Mouse (Mus musculus) G1E (cell line): Measurements from ENCODE around the gene Gm5565.
"Not testable (repeated sequence)": the region's sequence is repeated elsewhere in the genome, so short reads cannot be mapped to it uniquely, and the experiment has no call there.

Experiments
- CTCF ChIP-seq: IDR thresholded peaks from 2 replicates; pipeline ENCODE4 v1.5.1; 2012; ENCODE audit warnings: low read depth, low read length, inconsistent platforms, mixed read lengths
- GATA1 ChIP-seq: IDR thresholded peaks from 2 replicates; pipeline ENCODE4 v1.6.1; 2012; ENCODE audit warnings: borderline replicate concordance, low read length, inconsistent platforms, mixed read lengths
- TAL1 ChIP-seq: conservative IDR thresholded peaks from 2 replicates; pipeline ENCODE4 v1.6.1; 2012; ENCODE audit warnings: low read depth, low read length, inconsistent platforms, mixed read lengths

DNA sequence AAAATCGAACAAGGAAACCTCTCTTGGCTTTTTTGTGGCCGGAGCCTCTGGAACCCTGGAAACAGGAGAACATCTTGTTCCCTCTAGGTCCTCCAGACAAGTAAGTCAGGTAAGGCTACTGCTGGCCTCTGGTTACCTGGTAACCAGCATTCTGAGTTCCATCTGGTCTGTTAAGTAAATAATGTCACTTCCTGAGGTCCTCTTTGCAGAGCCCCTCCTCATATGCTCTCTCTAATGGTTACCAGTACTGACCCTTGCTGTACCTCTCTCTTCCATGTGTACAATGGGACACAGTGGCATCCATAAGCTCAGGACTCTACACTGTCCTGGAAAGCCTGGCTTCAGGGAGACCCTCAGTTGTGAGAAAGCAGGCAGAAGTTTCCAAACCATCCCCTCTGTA lies 10.3 kb upstream of the Gm5565 start, which contains the start of gene Gm6309:
- TF ChIP-seq CTCF, GATA1, TAL1: not testable (repeated sequence)
